8 mouse cellular contexts compared by ENCODE assay signal in the genomic region with DNA sequence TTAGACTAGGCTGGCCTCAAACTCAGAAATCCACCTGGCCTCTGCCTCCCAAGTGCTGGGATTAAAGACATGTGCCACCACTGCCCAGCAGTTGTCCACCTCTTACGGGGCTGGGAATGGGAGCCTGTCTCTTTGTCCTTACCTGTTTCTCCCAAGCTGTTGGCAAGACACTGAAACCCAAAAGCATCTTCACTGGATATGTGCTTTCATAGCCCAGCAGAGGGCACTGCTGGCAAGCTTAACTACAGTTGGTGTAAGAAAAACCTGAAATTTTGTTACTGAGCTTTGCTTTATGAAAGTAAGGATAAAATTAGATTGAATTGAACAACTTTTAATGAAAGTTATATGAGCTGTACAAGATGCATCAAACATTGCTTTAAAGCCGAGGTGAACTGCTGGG. TPM values are rescaled to one million over a fixed set of nuclear protein-coding genes. Genes with fewer than 3 reads are reported as not detected.
DNase-seq lines count a peak whose midpoint lies in the region; ATAC-seq and TF ChIP-seq lines count a peak whose summit lies in the region.

No protein-coding gene starts in this region.

- no peak overlapping the region for H3K4me2 ChIP-seq in forebrain, embryonic 11.5 days (ENCODE audit: low read depth, low read length, severe bottlenecking)
- H3K4me2 ChIP-seq in forebrain, embryonic 15.5 days (replicated peaks): no peak overlapping the region

- H3K4me3 ChIP-seq in forebrain, embryonic 11.5 days (ENCODE audit: low read depth, low read length): no peak overlapping the region
- H3K4me3 ChIP-seq in forebrain, embryonic 15.5 days: no peak overlapping the region
- no peak overlapping the region for H3K4me3 ChIP-seq in embryonic facial prominence, embryonic 10.5 days
- no peak overlapping the region for H3K4me3 ChIP-seq in layer of hippocampus, adult 2 months

- H3K9me3 ChIP-seq in forebrain, embryonic 11.5 days (ENCODE audit: control insufficient read depth, low read length): no peaks in the 10 kb centered on the region
- H3K9me3 ChIP-seq in forebrain, embryonic 15.5 days: no peaks in the 10 kb centered on the region
- no peaks in the 10 kb centered on the region for H3K9me3 ChIP-seq in embryonic facial prominence, embryonic 10.5 days

- H3K4me1 ChIP-seq in forebrain, embryonic 11.5 days (replicated peaks; ENCODE audit: control insufficient read depth, insufficient read depth, low read length): 0 out of 2 replicates have a peak, but pooled peaks cover 4% of the 10 kb centered on the region
- peaks cover 6% of the 10 kb centered on the region; the same call in 1 of the 2 replicates for H3K4me1 ChIP-seq in forebrain, embryonic 15.5 days
- peaks cover 6% of the 10 kb centered on the region for H3K4me1 ChIP-seq in embryonic facial prominence, embryonic 10.5 days

- no peak overlapping the region for H3K27ac ChIP-seq in forebrain, embryonic 11.5 days (ENCODE audit: low read depth, low read length)
- no peak overlapping the region for H3K27ac ChIP-seq in forebrain, embryonic 15.5 days (replicated peaks)
- H3K27ac ChIP-seq in embryonic facial prominence, embryonic 10.5 days (replicated peaks): no peak overlapping the region
- no peak overlapping the region for H3K27ac ChIP-seq in layer of hippocampus, adult 2 months

- peak; percentile 86 for TF ChIP-seq CTCF in layer of hippocampus, adult 2 months (conservative IDR thresholded peaks at IDR 0.05)

- DNase-seq in forebrain, embryonic 11.5 days (ENCODE audit: low spot score): peak; percentile 63
- DNase-seq in 3T3-L1 (ENCODE audit: low read depth, low spot score): peak; percentile 86
- peak; percentile 71 for DNase-seq in adrenal gland, postnatal 10 days
- peak; percentile 50 for DNase-seq in embryonic facial prominence, embryonic 10.5 days (ENCODE audit: low spot score)
- DNase-seq in layer of hippocampus, adult 2 months (ENCODE audit: low spot score in 2 of 2): peak; percentile 51 to 63
- peak; percentile 71 for DNase-seq in lung, postnatal 10 days
- DNase-seq in spleen, postnatal 36 days (ENCODE audit: low spot score in 2 of 2): peak; percentile 28 to 49

- no peaks in the 10 kb centered on the region for H3K27me3 ChIP-seq in forebrain, embryonic 11.5 days (ENCODE audit: control insufficient read depth, insufficient read depth, low read length)
- H3K27me3 ChIP-seq in forebrain, embryonic 15.5 days: no peaks in the 10 kb centered on the region
- no peaks in the 10 kb centered on the region for H3K27me3 ChIP-seq in embryonic facial prominence, embryonic 10.5 days (replicated peaks; ENCODE audit: low read depth, poor library complexity, severe bottlenecking)

- no peak for ATAC-seq in forebrain, embryonic 11.5 days (replicated peaks; ENCODE audit: low FRiP score)
- ATAC-seq in forebrain, embryonic 15.5 days (replicated peaks): no peak

- no peak overlapping the region for H3K9ac ChIP-seq in forebrain, embryonic 11.5 days (ENCODE audit: low read length)
- H3K9ac ChIP-seq in forebrain, embryonic 15.5 days (replicated peaks): no peak overlapping the region

- H3K36me3 ChIP-seq in forebrain, embryonic 11.5 days (ENCODE audit: control insufficient read depth, insufficient read depth, low read length): peaks cover 4% of the 10 kb centered on the region; the same call in 1 of the 2 replicates
- H3K36me3 ChIP-seq in forebrain, embryonic 15.5 days: peaks cover 25% of the 10 kb centered on the region
- peaks cover 36% of the 10 kb centered on the region for H3K36me3 ChIP-seq in embryonic facial prominence, embryonic 10.5 days (replicated peaks)

- WGBS in forebrain, embryonic 11.5 days: 23% methylated on average over 2 of the region's 2 CpGs
- 23% methylated on average over 2 of the region's 2 CpGs for WGBS in forebrain, embryonic 15.5 days
- WGBS in embryonic facial prominence, embryonic 10.5 days: 33% methylated on average over 2 of the region's 2 CpGs

RNA-seq across cellular contexts. Expression of gene Abl1, which starts 4.5 kb away (rescaled TPM):
- polyA plus RNA-seq in forebrain, embryonic 11.5 days (2014; fragmentation: Nextera tagmentation; extraction: Ambion mirVana): 53.2 and 56.7 TPM in 2 replicates
- polyA plus RNA-seq in forebrain, embryonic 15.5 days (2015; fragmentation: Nextera tagmentation; extraction: Ambion mirVana): 23.6 and 23.7 TPM in 2 replicates
- total RNA-seq in adrenal gland, postnatal 10 days (2021): 10 to 100 TPM; 54.7 to 73.2 TPM
- polyA plus RNA-seq in embryonic facial prominence, embryonic 10.5 days (2016; fragmentation: Nextera tagmentation; extraction: Ambion mirVana): 62.8 and 64.8 TPM in 2 replicates
- total RNA-seq in layer of hippocampus, adult 2 months (2021): 10 to 100 TPM; 44.1 to 44.7 TPM

RNA-seq across cellular contexts. Expression of gene Exosc2, which starts 13.2 kb away (rescaled TPM):
- polyA plus RNA-seq in forebrain, embryonic 11.5 days (2014; fragmentation: Nextera tagmentation; extraction: Ambion mirVana): 72.2 and 76.0 TPM in 2 replicates
- 41.6 and 44.2 TPM in 2 replicates for polyA plus RNA-seq in forebrain, embryonic 15.5 days (2015; fragmentation: Nextera tagmentation; extraction: Ambion mirVana)
- total RNA-seq in adrenal gland, postnatal 10 days (2021): 10 to 100 TPM; 20.9 to 23.0 TPM
- 107 and 112 TPM in 2 replicates for polyA plus RNA-seq in embryonic facial prominence, embryonic 10.5 days (2016; fragmentation: Nextera tagmentation; extraction: Ambion mirVana)
- 10 to 100 TPM; 23.2 to 25.2 TPM for total RNA-seq in layer of hippocampus, adult 2 months (2021)

RNA-seq across cellular contexts. Expression of gene Prdm12, which starts 43.8 kb away (rescaled TPM):
- polyA plus RNA-seq in forebrain, embryonic 11.5 days (2014; fragmentation: Nextera tagmentation; extraction: Ambion mirVana): 3.9 and 4.1 TPM in 2 replicates
- 2.9 and 4.1 TPM in 2 replicates for polyA plus RNA-seq in forebrain, embryonic 15.5 days (2015; fragmentation: Nextera tagmentation; extraction: Ambion mirVana)
- total RNA-seq in adrenal gland, postnatal 10 days (2021): not detected
- 6.9 and 7.2 TPM in 2 replicates for polyA plus RNA-seq in embryonic facial prominence, embryonic 10.5 days (2016; fragmentation: Nextera tagmentation; extraction: Ambion mirVana)
- under 1 TPM in 1 of 2 experiments, not detected in 1; 0.15 TPM for total RNA-seq in layer of hippocampus, adult 2 months (2021)
